Mouse (Mus musculus): ENCODE measurements around the gene Uri1. TPM values are rescaled to one million over a fixed set of nuclear protein-coding genes. Genes with fewer than 3 reads are reported as not detected.

Uri1 gene
- polyA plus RNA-seq, 1 experiment: 36.2 TPM

DNA sequence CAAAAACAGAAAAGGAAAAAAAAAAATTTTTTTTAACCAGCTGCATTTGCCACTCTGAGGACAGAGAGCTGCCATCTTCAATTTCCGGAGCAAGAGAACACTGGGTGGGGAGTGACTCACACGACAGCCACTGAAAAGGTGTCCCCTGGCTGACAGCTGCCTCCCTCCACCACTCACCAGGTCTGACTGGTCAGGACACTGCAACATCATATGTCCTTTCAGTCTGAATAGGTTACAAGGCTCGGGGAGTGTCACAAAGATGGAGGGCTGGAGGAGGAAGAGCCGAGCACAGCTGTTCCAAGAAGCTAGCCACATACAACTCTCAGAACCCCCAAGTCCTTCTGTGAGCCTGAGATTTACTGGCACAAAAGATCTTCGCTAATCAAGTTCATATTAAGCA, 87.6 kb downstream of the Uri1 start:
- Histone ChIP-seq H3K27ac (ENCODE audit: insufficient read depth, low read length) (no peak overlapping the region), H3K4me3 (ENCODE audit: insufficient read depth, low read length) (no peak overlapping the region), H3K4me1 (ENCODE audit: control insufficient read depth, insufficient read depth, low read length) (no peaks in the 10 kb centered on the region)
- TF ChIP-seq CTCF (IDR thresholded peaks at IDR 0.05; ENCODE audit: extremely low read depth, insufficient read depth, low read length) (no peak), POLR2A (IDR thresholded peaks at IDR 0.05; ENCODE audit: extremely low read depth, insufficient read depth, low read length) (no peak)

DNA sequence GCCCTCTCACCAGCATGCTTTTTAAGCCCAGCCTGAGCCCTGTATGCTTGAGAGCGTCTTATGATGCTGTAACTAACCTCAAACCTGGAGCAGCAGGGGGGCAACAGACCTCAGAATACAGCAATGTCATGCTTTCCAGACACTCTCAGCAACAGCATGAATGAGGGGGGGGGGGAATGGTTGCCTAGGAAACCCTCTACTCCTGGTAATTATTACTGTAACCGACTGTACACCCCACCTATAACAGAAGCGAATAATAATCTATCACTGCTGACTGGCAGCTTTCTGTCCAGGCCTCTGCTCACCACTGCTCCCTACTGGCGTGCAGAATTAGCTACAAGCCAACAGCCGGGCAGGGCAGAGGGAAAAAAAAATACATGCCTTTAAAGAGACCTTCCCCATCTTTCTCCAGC, 88.6 kb downstream of the Uri1 start:
- no peak overlapping the region for H3K27ac ChIP-seq (ENCODE audit: insufficient read depth, low read length)
- TF ChIP-seq CTCF (IDR thresholded peaks at IDR 0.05; ENCODE audit: extremely low read depth, insufficient read depth, low read length) (peak; percentile 57), POLR2A (IDR thresholded peaks at IDR 0.05; ENCODE audit: extremely low read depth, insufficient read depth, low read length) (no peak)
- H3K4me3 ChIP-seq (ENCODE audit: insufficient read depth, low read length): no peak overlapping the region

DNA sequence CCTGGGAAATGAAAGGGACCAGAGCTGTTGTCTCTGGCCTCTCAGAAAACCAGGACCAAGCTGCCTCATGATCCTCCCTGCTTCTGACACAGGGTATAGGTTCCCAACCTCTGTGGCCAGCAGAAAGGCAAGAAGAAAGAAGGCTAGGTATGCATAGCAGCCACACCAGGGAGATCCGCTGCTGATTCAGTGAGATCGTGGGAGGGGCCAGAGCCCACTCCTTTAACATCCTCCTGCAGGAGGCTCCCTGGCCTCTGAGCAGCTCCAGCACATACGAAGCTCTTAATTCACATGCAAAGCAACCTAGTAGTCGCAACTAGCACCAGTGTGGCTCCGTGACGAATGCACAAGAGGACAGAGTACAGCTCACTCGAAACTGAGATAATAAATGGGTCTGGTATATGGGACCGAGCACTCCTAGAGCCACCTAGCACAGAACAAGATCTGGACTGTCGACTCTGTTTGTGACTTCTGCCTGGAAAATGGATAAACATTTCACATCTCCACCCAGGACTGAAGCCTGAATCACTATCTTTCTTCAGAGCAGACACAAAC, 89.5 kb downstream of the Uri1 start:
- 0 out of 2 replicates have a peak, but pooled peaks cover 1% of the 10 kb centered on the region for H3K4me1 ChIP-seq (ENCODE audit: control insufficient read depth, insufficient read depth, low read length)
- no peak for TF ChIP-seq POLR2A (IDR thresholded peaks at IDR 0.05; ENCODE audit: extremely low read depth, insufficient read depth, low read length)
- H3K4me3 ChIP-seq (ENCODE audit: insufficient read depth, low read length): no peak overlapping the region
- no peak overlapping the region for H3K27ac ChIP-seq (ENCODE audit: insufficient read depth, low read length)

More for the DNA sequence above, 88.6 kb downstream of the Uri1 start:
- 0 out of 2 replicates have a peak, but pooled peaks cover under 1% of the 10 kb centered on the region for H3K4me1 ChIP-seq (ENCODE audit: control insufficient read depth, insufficient read depth, low read length)

DNA sequence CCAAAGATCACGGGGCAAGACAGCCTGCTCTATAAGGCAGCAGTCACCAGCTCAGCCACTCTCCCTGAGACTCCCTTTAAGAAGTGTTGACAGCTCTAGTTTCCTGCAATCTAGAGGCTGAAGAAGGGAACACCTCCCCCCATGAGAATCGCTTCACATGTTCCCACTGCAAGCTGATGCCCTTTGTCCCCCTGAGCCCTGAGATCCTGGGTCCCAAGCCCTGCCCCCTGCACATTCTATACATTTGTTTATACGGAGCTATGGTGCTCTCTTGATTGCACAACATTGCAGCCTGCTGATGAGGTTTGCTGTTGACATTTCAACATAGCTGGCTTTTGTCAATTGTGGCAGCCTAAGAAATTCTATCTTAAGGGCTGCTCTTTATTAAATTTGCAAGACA, 91.7 kb downstream of the Uri1 start:
- Histone ChIP-seq H3K4me1 (ENCODE audit: control insufficient read depth, insufficient read depth, low read length) (0 out of 2 replicates have a peak, but pooled peaks cover 1% of the 10 kb centered on the region), H3K4me3 (ENCODE audit: insufficient read depth, low read length) (no peak overlapping the region), H3K27ac (ENCODE audit: insufficient read depth, low read length) (no peak overlapping the region)
- TF ChIP-seq POLR2A (IDR thresholded peaks at IDR 0.05; ENCODE audit: extremely low read depth, insufficient read depth, low read length) (no peak), CTCF (IDR thresholded peaks at IDR 0.05; ENCODE audit: extremely low read depth, insufficient read depth, low read length) (no peak)

DNA sequence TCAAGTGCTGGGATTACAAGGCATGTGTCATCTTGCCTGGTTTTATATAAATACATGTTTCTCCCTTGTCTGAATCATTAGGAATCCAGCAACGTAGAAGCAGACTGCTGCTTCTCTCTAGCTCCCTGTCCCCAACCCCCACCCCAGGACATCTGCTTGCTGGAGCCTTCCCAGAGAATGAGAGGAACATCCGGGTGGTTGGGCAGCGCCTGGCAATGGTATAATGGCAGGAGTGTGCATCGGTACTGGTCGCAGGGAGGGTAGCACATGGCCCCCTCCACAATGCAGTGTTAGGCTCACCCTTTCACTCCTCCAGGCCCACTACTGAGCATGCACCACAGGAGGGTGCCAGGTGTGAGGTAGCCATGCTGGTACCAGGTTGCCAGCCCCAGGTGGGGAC, 93.6 kb downstream of the Uri1 start:
- Histone ChIP-seq H3K27ac (ENCODE audit: insufficient read depth, low read length) (no peak overlapping the region), H3K4me3 (ENCODE audit: insufficient read depth, low read length) (no peak overlapping the region), H3K4me1 (ENCODE audit: control insufficient read depth, insufficient read depth, low read length) (0 out of 2 replicates have a peak, but pooled peaks cover 1% of the 10 kb centered on the region)
- no peak for TF ChIP-seq CTCF (IDR thresholded peaks at IDR 0.05; ENCODE audit: extremely low read depth, insufficient read depth, low read length)
- no peak for TF ChIP-seq POLR2A (IDR thresholded peaks at IDR 0.05; ENCODE audit: extremely low read depth, insufficient read depth, low read length)

DNA sequence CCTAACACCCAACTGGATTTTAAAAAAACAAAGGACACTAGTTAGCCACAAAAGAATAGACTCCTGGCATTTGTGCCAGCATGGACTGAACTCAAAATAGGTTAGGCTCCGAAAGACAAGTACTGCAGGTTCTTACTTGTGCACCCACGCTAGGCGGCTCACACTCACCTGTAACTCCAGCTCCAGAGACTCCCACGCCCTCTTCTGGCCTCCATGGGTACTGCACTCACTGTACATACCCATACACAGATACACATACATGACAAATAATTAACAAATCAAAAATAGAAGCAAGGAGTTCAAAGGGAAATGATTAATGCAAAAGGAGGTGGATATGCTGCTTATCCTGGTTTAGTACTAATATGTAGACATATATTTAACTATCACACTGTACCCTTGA, 100.4 kb downstream of the Uri1 start:
- H3K4me3 ChIP-seq (ENCODE audit: insufficient read depth, low read length): no peak overlapping the region
- no peak for TF ChIP-seq POLR2A (IDR thresholded peaks at IDR 0.05; ENCODE audit: extremely low read depth, insufficient read depth, low read length)
- no peak for TF ChIP-seq CTCF (IDR thresholded peaks at IDR 0.05; ENCODE audit: extremely low read depth, insufficient read depth, low read length)

DNA sequence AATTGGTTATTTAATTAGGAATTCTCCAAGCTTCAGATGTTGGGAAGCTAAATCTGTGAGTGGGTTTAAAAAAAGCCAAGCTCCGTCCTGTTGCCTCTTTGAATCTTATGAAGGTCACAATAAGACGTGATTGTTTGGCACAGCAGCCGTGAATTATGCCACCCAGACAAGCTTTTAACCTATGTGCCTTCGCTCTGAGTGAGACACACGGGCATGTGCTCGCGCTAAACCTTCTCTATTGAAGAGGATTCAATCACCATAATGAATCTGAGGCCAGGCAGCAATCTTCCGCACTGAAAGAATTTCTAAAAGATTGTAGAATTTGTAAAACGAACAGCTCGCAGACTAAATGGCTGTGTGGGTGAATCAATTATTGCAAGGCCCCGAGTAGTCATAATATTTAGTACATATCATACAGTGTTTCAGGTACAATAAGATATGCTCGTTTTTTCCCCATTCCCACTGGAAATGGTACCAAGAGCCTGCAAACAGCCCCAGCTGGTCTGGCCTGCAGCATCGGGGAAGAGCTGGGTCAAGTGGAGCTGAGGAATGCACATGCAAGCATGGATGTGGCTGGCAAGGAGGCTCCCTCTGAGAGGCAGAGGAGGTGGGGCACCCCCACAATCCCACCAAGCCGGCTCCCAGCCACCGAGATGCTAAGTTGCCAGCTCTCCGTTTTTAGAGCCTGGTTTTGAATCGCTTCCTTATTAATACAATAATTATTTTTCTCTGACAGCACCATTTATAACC, 101.5 kb downstream of the Uri1 start:
- TF ChIP-seq POLR2A (IDR thresholded peaks at IDR 0.05; ENCODE audit: extremely low read depth, insufficient read depth, low read length) (no peak), CTCF (IDR thresholded peaks at IDR 0.05; ENCODE audit: extremely low read depth, insufficient read depth, low read length) (no peak)
- H3K4me1 ChIP-seq (ENCODE audit: control insufficient read depth, insufficient read depth, low read length): no peaks in the 10 kb centered on the region
- no peak overlapping the region for H3K4me3 ChIP-seq (ENCODE audit: insufficient read depth, low read length)
- H3K27ac ChIP-seq (ENCODE audit: insufficient read depth, low read length): no peak overlapping the region

More for the DNA sequence above, 100.4 kb downstream of the Uri1 start:
- H3K4me1 ChIP-seq (ENCODE audit: control insufficient read depth, insufficient read depth, low read length): no peaks in the 10 kb centered on the region
- H3K27ac ChIP-seq (ENCODE audit: insufficient read depth, low read length): no peak overlapping the region

DNA sequence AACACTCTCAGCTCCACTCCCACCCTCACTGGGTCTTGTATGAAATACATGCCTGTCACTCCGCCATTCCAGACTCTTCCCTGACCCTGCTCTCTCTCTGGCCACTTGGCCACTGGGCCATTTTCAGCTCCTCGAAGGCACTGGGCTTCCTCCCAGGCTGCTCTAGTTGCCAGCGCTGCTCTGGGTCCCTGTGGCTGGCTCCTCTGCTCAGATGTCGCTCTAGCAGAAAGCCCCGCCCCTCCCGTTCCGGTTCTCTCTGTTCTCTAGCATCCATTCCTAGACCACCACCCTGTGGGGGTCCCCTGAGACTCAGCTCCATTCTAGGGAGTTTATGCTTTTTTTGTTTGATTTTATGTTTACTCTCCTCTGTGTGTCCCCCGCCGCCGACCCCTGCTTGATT, 104.4 kb downstream of the Uri1 start:
- TF ChIP-seq POLR2A (IDR thresholded peaks at IDR 0.05; ENCODE audit: extremely low read depth, insufficient read depth, low read length): no peak
- no peak for TF ChIP-seq CTCF (IDR thresholded peaks at IDR 0.05; ENCODE audit: extremely low read depth, insufficient read depth, low read length)
- Histone ChIP-seq H3K4me3 (ENCODE audit: insufficient read depth, low read length) (no peak overlapping the region), H3K27ac (ENCODE audit: insufficient read depth, low read length) (no peak overlapping the region), H3K4me1 (ENCODE audit: control insufficient read depth, insufficient read depth, low read length) (no peaks in the 10 kb centered on the region)

DNA sequence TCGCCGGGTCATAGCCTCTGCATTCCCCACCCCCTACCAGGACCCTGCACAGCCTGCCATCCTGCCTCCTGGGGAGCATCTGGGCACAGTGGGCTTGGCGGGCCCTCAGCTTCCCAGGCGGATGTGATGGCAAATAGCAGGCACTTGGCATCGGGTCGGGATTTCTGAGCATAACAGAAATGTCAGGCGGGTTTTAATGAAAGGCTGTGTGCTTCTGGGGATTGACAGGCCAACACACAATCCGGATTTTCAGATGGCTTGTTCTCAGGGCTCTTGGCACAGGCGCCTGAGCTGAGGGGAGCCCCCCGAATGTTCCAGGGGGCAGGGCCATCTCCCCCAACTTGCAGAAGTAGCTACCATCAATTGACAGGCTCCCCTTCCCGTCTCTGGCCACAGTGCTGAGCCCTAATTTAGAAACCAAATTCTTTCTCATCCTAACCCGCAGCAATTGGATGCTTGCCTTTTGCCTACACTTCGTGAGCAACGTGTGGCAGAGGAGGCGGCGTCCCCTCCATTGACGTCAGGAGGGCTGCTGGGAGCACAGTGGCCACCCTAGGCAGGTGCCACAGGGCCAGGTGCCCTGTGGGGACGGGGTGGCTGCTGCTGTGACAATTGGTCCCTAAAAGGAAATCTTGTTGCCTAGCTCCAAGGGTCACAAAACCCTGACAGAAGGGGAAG, 106.5 kb downstream of the Uri1 start:
- Histone ChIP-seq H3K27ac (ENCODE audit: insufficient read depth, low read length) (no peak overlapping the region), H3K4me3 (ENCODE audit: insufficient read depth, low read length) (no peak overlapping the region), H3K4me1 (ENCODE audit: control insufficient read depth, insufficient read depth, low read length) (no peaks in the 10 kb centered on the region)
- TF ChIP-seq POLR2A (IDR thresholded peaks at IDR 0.05; ENCODE audit: extremely low read depth, insufficient read depth, low read length): no peak
- no peak for TF ChIP-seq CTCF (IDR thresholded peaks at IDR 0.05; ENCODE audit: extremely low read depth, insufficient read depth, low read length)

DNA sequence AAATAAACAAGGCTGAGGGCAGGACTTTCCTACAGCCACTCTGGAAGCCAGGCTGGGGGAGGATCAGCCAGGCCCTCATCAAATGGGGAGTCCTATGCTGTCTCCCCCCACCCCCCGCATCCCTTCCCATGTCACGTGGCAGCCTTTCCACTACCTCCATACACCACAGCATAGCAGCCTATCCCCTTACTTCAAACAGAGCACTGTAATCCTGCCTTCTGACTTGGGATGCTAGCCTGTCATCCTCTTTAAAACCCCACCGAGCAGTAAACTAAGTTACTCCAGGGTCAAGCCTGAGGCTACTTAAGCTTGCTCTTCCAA, 111.6 kb downstream of the Uri1 start:
- Histone ChIP-seq H3K27ac (ENCODE audit: insufficient read depth, low read length) (no peak overlapping the region), H3K4me1 (ENCODE audit: control insufficient read depth, insufficient read depth, low read length) (no peaks in the 10 kb centered on the region), H3K4me3 (ENCODE audit: insufficient read depth, low read length) (no peak overlapping the region)
- TF ChIP-seq POLR2A (IDR thresholded peaks at IDR 0.05; ENCODE audit: extremely low read depth, insufficient read depth, low read length): no peak
- no peak for TF ChIP-seq CTCF (IDR thresholded peaks at IDR 0.05; ENCODE audit: extremely low read depth, insufficient read depth, low read length)
